Mouse (Mus musculus) neural tube, embryonic 11.5 days (tissue): ENCODE results near the gene Nudt2. TPM values are rescaled to one million over a fixed set of nuclear protein-coding genes. Genes with fewer than 3 reads are reported as not detected.
A peak's percentile ranks its signal among the peaks of the same experiment; 100 is the strongest.

Source experiments
- ATAC-seq: fragments of 200-750 bp; cut with Nextera tagmentation; 2 replicates; pipeline ENCODE4 v1.8.0; 2017; ENCODE audit warnings: moderate number of reproducible peaks, mild to moderate bottlenecking, moderate TSS enrichment, moderate library complexity; ENCODE audit not compliant: insufficient read depth, low FRiP score, low TSS enrichment
- DNase-seq: peaks from one replicate; pipeline ENCODE4 v3.0.0-alpha.2; 2015; ENCODE audit warnings: low spot score
- H3K27ac ChIP-seq: fragments of 300-500 bp; sonication (generic); 2 replicates; pipeline ENCODE4 v1.5.1; 2014; ENCODE audit warnings: low read depth, mild to moderate bottlenecking, low read length
- H3K27me3 ChIP-seq: fragments of 300-500 bp; sonication (generic); 2 replicates; pipeline ENCODE4 v1.6.1; 2014; ENCODE audit warnings: mild to moderate bottlenecking, low read length, mixed read lengths; ENCODE audit not compliant: control insufficient read depth, insufficient read depth
- H3K36me3 ChIP-seq: fragments of 300-500 bp; sonication (generic); 2 replicates; pipeline ENCODE4 v1.6.1; 2014; ENCODE audit warnings: mild to moderate bottlenecking, low read length, moderate library complexity, mixed read lengths; ENCODE audit not compliant: control insufficient read depth, insufficient read depth
- H3K4me1 ChIP-seq: fragments of 300-500 bp; sonication (generic); 2 replicates; pipeline ENCODE4 v1.6.1; 2014; ENCODE audit warnings: low read length, mixed read lengths; ENCODE audit not compliant: control insufficient read depth, insufficient read depth
- H3K4me2 ChIP-seq: fragments of 300-500 bp; sonication (generic); 2 replicates; pipeline ENCODE4 v1.6.1; 2014; ENCODE audit warnings: low read depth, mild to moderate bottlenecking, moderate library complexity
- H3K4me3 ChIP-seq: fragments of 300-500 bp; sonication (generic); 2 replicates; pipeline ENCODE4 v1.5.1; 2014; ENCODE audit warnings: low read depth, low read length
- H3K9ac ChIP-seq: fragments of 300-500 bp; sonication (generic); 2 replicates; pipeline ENCODE4 v1.6.1; 2014; ENCODE audit warnings: mild to moderate bottlenecking, low read length
- H3K9me3 ChIP-seq: fragments of 300-500 bp; sonication (generic); 2 replicates; pipeline ENCODE4 v1.6.1; 2016; ENCODE audit warnings: low read length; ENCODE audit not compliant: control insufficient read depth
- WGBS: fragments of 180-500 bp; shearing (Covaris S2); extraction: QIAGEN DNeasy Blood & Tissue Kit; methylation state at CpG from one replicate; pipeline ENCODE4 v1.1.7; 2014; 5-methylcytosine and 5-hydroxymethylcytosine counted together
- polyA plus RNA-seq: library from polyadenylated mRNA; unstranded; fragments of >200 nt; fragmentation: Nextera tagmentation; extraction: Ambion mirVana; gene quantifications from 2 replicates; pipeline ENCODE4 v1.2.1, GENCODE M21; 2014

The Nudt2 gene
- polyA plus RNA-seq, 1 experiment from 2014 or later: 57.2 TPM

DNA sequence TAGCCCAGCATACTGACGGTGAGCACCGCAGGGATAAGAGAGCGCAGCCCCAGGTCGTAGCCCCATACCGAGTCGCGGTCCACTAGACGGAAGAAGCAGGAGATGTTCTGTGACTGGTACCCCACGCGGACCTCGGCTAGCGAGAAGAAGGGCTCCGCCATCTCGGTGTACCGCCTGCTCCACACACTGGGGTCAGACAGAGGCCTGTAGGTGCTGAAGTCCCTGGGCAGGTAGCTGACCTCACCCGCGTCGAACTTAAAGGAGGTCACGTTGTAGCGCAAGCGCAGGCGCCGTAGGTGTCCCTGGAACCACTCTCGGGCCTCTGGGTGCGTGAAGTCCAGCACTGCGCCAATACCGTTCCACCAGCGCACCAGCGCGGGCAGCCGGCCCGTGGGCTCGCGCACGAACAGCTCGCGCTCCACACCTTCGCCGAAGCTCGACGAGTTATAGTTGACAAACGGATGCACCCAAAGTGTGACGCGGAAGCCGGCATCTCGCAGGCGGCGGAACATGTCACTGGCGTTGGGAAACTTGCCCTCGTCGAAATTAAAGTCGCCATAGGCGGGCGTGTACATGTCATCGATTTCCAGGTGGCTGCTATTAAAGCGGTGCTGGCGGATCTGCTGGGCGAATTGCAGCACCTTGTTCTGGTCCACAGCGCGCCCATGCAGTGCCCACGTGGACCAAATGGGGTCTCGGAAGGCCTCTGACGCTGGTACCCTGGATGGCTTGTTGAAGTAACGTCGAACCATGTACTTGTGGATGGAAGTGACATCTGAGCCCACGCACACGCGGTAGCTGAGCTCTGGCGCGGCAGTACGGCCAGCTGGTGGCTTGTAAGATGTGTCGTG is 33.3 kb downstream of the Nudt2 start:
- Histone ChIP-seq H3K36me3 (no peaks in the 10 kb centered on the region), H3K9ac (0 out of 2 replicates have a peak overlapping the region, but pooled peaks have one; percentile 2), H3K9me3 (no peaks in the 10 kb centered on the region), H3K27me3 (peaks cover 64% of the 10 kb centered on the region), H3K4me2 (peak overlapping the region; percentile 44), H3K27ac (no peak overlapping the region), H3K4me1 (peaks cover 12% of the 10 kb centered on the region), H3K4me3 (peak overlapping the region; percentile 18)
- ATAC-seq (0 out of 2 replicates have a peak, but pooled peaks have one; percentile 23), DNase-seq (peak; percentile 25)
- WGBS: 5% methylated on average over 72 of the region's 72 CpGs

DNA sequence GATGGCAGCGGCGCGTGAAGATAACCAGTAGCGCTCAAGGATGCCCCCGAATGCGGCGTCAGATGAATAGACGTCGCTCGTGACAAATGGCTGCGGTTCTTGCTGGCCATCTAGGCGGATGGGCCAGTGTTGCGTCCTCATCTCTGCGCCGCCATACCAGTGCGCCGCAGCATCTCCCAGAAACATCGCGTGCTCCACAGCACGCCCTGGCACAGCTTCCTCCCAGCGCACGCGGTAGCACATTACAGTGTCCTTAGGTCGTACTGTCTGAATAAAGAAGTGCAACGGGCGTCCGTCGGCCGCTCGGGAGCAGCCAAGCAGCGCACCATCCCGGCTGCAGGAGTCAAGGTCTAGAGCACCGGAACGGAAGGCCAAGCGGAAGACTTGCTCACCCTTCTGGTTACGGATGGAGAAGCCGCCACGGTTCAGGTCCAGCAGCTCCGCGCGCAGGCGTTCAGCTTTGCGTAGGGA is 34.0 kb downstream of the Nudt2 start:
- no peaks in the 10 kb centered on the region for H3K36me3 ChIP-seq
- 0 out of 2 replicates have a peak overlapping the region, but pooled peaks have one; percentile 29 for H3K9ac ChIP-seq
- H3K4me1 ChIP-seq: peaks cover 12% of the 10 kb centered on the region
- H3K4me2 ChIP-seq: peak overlapping the region; percentile 44
- 3% methylated on average over 43 of the region's 43 CpGs for WGBS
- DNase-seq (peak; percentile 59), ATAC-seq (no peak)
- peak overlapping the region; percentile 18 for H3K4me3 ChIP-seq
- H3K27me3 ChIP-seq: peaks cover 64% of the 10 kb centered on the region
- H3K9me3 ChIP-seq: no peaks in the 10 kb centered on the region
- H3K27ac ChIP-seq: no peak overlapping the region

DNA sequence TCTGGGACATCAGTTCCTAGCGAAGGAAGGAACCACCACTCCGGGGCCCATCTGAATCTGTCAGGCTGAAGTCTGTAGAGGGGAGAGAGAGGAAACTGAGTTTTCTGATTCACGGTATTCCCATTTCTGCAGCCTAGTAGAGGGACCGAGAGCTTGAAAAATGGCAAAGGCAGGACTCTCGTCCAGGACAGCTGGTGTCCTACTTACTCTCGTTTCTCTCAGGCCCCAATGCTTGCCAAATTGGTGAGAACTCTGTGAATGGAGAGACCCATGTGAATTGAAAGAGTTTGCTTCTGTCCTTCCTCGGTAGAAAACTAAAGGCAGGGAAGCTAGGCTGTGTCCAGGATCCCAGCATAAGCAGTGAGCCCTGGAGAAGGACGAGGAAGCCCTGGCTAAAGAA is 34.7 kb downstream of the Nudt2 start:
- Histone ChIP-seq H3K27ac (no peak overlapping the region), H3K4me1 (peaks cover 12% of the 10 kb centered on the region), H3K36me3 (no peaks in the 10 kb centered on the region), H3K4me3 (no peak overlapping the region), H3K4me2 (no peak overlapping the region), H3K9me3 (no peaks in the 10 kb centered on the region), H3K27me3 (peaks cover 64% of the 10 kb centered on the region), H3K9ac (no peak overlapping the region)
- 58% methylated on average over 8 of the region's 8 CpGs for WGBS
- no peak for DNase-seq
- ATAC-seq: no peak

- H3K27me3 ChIP-seq: peaks cover 59% of the 10 kb centered on the region
- no peak overlapping the region for H3K27ac ChIP-seq
- H3K9me3 ChIP-seq: no peaks in the 10 kb centered on the region
- H3K36me3 ChIP-seq: no peaks in the 10 kb centered on the region
- WGBS: 73% methylated on average over 4 of the region's 4 CpGs
- ATAC-seq (no peak), DNase-seq (no peak)
- peaks cover 12% of the 10 kb centered on the region for H3K4me1 ChIP-seq
- H3K4me3 ChIP-seq: no peak overlapping the region
- H3K9ac ChIP-seq: no peak overlapping the region
- H3K4me2 ChIP-seq: no peak overlapping the region
Measured at GRCm38 (mm10) chr4:41500787-41501186, 35.8 kb downstream of the Nudt2 start.

DNA sequence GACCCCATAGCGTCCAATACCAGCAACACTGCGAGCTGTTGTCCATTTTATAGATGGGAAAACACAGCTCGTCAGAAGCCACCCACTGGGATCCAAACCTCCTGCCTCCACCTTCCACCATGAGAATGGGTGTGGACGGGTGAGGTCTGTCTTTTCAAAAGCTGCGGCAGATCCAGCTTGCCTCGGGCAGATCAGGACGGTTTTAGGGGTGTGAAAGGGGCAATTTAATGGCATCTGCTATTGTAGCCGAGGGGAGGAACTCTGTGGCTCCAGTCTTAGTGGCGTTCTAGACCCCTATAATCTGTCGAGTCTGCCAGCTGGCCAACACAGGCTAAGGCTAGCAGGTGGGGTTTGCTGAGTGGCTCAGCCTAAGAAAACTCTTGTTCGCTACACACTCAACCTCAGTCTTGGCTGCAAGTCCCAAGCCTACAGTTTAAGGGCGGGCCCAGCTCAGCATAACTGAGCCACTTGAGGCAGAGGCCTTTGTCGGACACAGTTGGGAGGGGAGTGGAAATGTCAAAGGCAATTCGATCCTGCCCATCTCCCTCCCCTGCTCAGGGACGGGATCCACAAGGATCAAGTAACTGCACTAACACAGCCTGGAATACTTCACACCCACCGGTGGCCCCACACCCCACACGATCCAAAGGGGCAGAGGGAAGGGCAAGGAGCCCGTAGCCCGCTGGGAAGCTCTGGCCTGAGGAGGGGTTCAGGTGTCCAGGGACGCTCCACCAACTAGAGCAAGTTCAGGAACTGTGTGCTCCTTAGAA is 37.4 kb downstream of the Nudt2 start:
- 8% methylated on average over 20 of the region's 20 CpGs for WGBS
- Histone ChIP-seq H3K9ac (peak overlapping the region; percentile 12; the same call in 1 of the 2 replicates), H3K27ac (no peak overlapping the region), H3K27me3 (peaks cover 49% of the 10 kb centered on the region), H3K9me3 (no peaks in the 10 kb centered on the region), H3K4me3 (peak overlapping the region; percentile 34), H3K36me3 (no peaks in the 10 kb centered on the region), H3K4me1 (peaks cover 20% of the 10 kb centered on the region), H3K4me2 (peak overlapping the region; percentile 55)
- peak; percentile 34 for DNase-seq
- ATAC-seq: peak; percentile 45

DNA sequence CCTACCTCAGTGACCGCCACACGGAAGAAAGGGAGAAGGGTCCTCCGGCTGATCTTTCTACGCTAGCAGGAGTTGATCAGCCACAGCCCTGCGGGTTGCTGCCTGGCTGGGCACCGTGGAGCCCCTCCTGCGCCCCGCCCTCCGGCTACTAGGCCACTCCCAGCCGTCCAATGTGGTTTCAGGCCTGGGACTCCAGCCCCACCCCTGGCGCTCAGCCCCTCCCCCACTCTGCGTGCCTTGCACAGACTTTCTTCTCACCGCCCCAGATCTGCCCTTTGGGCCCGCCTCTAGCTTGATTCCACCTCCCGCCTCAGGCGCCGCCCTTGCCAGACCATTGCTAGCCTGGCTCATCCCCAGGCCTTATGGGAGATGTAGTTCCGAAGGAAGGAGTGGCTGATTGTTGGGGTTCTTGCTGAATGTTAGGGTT is 38.0 kb downstream of the Nudt2 start, which contains the start of gene AI464131:
TSS of gene AI464131 (minus strand) at position 91 of the 427 bp plus-strand sequence.
- Histone ChIP-seq H3K9ac (peak within 1 kb of the TSS; percentile 12; the same call in 1 of the 2 replicates), H3K27ac (no peak within 1 kb of the TSS), H3K4me1 (peaks cover 19% of the 10 kb centered on the region), H3K4me2 (peak within 1 kb of the TSS; percentile 55), H3K27me3 (peaks cover 42% of the 10 kb centered on the region), H3K9me3 (no peaks in the 10 kb centered on the region), H3K36me3 (no peaks in the 10 kb centered on the region), H3K4me3 (peak within 1 kb of the TSS; percentile 34)
- ATAC-seq: peak; percentile 86
- peak; percentile 98 for DNase-seq
- under 1% methylated on average over 17 of the region's 18 CpGs for WGBS

DNA sequence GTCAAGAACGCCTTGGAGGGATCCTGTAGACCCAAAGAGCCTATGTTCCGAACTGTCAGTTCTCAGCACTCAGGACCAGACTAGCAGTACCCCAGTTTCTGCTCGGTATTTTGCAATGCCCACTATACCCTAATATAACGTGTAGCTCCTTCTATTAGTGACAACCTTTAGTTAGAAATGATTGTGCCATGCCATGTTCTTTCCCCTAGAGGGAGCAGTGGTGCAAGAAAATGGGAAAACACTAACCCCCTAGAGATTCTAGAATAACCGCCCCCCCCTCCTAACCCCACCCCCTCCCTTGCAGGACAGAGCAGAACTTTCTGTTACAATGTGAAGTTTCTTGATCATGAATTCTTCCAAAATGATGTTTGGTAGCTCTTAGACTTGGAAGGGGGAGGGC is 39.4 kb downstream of the Nudt2 start:
- Histone ChIP-seq H3K4me2 (no peak overlapping the region), H3K4me1 (peaks cover 11% of the 10 kb centered on the region), H3K9me3 (no peaks in the 10 kb centered on the region), H3K4me3 (no peak overlapping the region), H3K36me3 (no peaks in the 10 kb centered on the region), H3K27me3 (peaks cover 29% of the 10 kb centered on the region), H3K9ac (no peak overlapping the region), H3K27ac (no peak overlapping the region)
- WGBS: 76% methylated on average over 5 of the region's 5 CpGs
- DNase-seq: no peak
- no peak for ATAC-seq

DNA sequence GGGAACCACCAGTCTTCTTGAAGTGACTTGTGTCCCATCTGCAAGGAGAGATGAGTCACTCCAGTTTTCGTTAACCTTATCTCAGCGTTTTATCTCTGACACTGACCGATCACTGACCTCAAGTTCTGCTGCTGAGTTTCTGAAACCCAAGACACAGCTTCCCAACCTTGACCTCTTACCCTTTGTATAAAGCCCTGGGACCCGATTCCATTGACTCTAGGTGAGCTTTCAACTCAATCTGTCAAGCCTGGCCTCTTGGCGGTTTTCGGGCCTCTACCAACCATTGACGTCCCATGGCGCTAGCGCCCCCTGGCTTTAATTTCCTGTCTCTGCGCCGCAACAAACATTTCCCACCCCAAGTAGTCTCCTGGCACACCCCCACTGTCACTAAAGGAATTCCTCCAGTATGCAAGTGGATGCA is 40.2 kb downstream of the Nudt2 start:
- no peaks in the 10 kb centered on the region for H3K36me3 ChIP-seq
- no peak overlapping the region for H3K9ac ChIP-seq
- DNase-seq (peak; percentile 41), ATAC-seq (no peak)
- 51% methylated on average over 11 of the region's 11 CpGs for WGBS
- H3K4me2 ChIP-seq: no peak overlapping the region
- no peak overlapping the region for H3K27ac ChIP-seq
- H3K9me3 ChIP-seq: no peaks in the 10 kb centered on the region
- H3K4me1 ChIP-seq: peaks cover 11% of the 10 kb centered on the region
- H3K4me3 ChIP-seq: no peak overlapping the region
- peaks cover 21% of the 10 kb centered on the region for H3K27me3 ChIP-seq
